Mouse (Mus musculus) bone marrow macrophage, adult 2 months (primary cell): ENCODE data around the gene Alyref. TPM values are rescaled to one million over a fixed set of nuclear protein-coding genes. Genes with fewer than 3 reads are reported as not detected.
A peak's percentile ranks its signal among the peaks of the same experiment; 100 is the strongest.

Experiments used
- H3K27ac ChIP-seq: 2 replicates; pipeline ENCODE4 v1.5.1; 2012; ENCODE audit warnings: low read depth, low read length; ENCODE audit not compliant: insufficient read depth
- H3K4me1 ChIP-seq: 2 replicates; pipeline ENCODE4 v1.6.1; 2012; ENCODE audit warnings: low read length; ENCODE audit not compliant: control insufficient read depth, insufficient read depth
- H3K4me3 ChIP-seq: 2 replicates; pipeline ENCODE4 v1.5.1; 2012; ENCODE audit warnings: mild to moderate bottlenecking, low read length, moderate library complexity; ENCODE audit not compliant: insufficient read depth
- CTCF ChIP-seq: IDR thresholded peaks from 2 replicates; pipeline ENCODE4 v1.5.1; 2012; ENCODE audit warnings: low read depth, mild to moderate bottlenecking, low read length, moderate library complexity
- POLR2A ChIP-seq: IDR thresholded peaks from 2 replicates; pipeline ENCODE4 v1.6.1; 2012; ENCODE audit warnings: mild to moderate bottlenecking, low read depth, low read length, borderline replicate concordance
- polyA plus RNA-seq: library from polyadenylated mRNA; stranded (reverse); fragments of >200 nt; gene quantifications from 2 replicates; pipeline ENCODE4 v1.2.4, GENCODE M21; 2012; ENCODE audit not compliant: missing spikeins, insufficient read depth, insufficient read length

Gene Alyref
- polyA plus RNA-seq, 1 experiment = 97.5 TPM

DNA sequence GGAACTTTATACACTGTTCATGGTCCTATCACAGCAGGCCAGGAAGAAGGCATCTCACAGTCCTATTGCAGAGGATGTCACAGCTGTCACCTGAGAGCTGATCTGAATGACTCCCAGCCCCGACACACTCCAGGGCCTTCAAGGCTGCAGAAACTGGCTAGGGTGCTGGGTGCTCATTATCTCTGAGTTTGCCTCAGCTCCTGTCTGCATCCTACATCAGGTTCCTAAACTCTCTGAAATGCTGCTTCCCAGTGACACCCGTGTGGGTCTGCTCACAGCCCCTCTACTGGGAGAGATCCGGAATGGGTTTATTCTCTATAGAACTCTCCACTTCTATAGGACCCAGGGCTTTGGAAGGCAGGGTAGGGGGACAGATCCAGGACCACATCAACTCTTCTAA, 50.0 kb downstream of the Alyref start:
- H3K4me1 ChIP-seq = peaks cover 20% of the 10 kb centered on the region
- H3K4me3 ChIP-seq = peak overlapping the region; percentile 75
- H3K27ac ChIP-seq = peak overlapping the region; percentile 80
- TF ChIP-seq CTCF = no peak
- TF ChIP-seq POLR2A = no peak

DNA sequence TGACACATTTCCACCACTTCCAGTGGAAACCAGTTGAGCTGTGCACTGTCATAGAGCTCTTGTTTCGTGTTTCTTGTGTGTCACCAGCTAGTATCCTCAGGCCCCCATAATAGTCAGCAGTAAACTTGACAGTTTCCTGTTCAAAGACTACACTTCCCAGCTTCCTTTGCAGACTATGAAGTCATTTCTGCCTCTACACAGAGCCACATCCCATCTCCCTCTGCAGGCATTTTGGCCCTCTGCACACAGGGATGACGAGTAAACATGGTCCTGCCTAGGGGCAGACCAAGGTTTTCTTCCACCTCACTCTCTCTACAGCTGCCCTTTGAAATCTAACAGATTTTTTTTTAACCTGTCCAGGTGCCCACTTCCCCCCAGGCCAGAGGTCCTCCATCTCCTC, 50.7 kb downstream of the Alyref start:
- Histone ChIP-seq H3K27ac (no peak overlapping the region), H3K4me3 (no peak overlapping the region), H3K4me1 (peaks cover 20% of the 10 kb centered on the region)
- TF ChIP-seq POLR2A (no peak), CTCF (no peak)

DNA sequence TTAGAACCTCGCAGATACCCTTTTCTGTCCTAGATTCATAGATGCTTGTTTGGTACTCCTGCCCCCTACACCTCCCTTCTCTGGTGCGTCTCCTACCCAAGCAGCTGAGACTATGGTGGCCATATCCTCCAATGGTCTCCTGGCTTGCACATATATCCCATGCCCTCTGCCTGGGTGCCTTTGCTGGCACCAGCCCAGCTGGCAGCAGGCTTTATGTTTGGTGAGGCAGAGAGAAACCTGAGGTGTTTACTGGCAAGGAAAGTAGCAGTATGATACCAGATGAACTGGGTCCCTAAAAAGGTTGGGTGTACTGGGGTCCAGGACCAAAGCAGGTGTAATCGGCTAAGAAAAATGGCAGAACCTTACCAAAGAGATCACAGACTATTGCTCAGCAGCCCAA, 52.2 kb downstream of the Alyref start:
- Histone ChIP-seq H3K4me1 (peaks cover 20% of the 10 kb centered on the region), H3K27ac (no peak overlapping the region), H3K4me3 (no peak overlapping the region)
- no peak for TF ChIP-seq POLR2A

DNA sequence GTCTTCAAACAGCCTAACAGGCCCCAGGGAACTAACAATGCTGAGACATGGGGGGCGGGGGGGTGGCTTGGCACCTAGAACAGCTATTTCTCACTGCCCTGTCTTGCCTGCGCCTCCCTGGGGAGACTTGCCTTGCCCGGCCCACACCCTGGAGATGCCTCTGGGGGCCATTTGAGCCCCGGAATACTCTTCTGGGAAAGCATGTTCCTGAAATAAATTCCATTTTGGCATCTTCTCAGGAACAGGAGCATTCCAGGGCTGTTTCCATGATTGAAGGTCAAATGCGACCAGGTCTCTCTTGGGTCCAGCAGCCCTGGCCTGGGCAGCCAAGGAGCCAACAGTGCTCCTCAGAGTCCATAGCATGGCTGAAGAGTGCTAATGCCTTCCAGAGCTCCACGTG, 55.8 kb downstream of the Alyref start:
- no peak for TF ChIP-seq POLR2A
- TF ChIP-seq CTCF = no peak
- Histone ChIP-seq H3K27ac (no peak overlapping the region), H3K4me3 (no peak overlapping the region), H3K4me1 (peaks cover 16% of the 10 kb centered on the region)

Other genes starting within 250 kb of the Alyref start
- gene Actg1, start 249.8 kb downstream of the Alyref start, polyA plus RNA-seq = 2,086 and 2,131 TPM in 2 replicates
- gene Fscn2, start 236.8 kb downstream of the Alyref start, polyA plus RNA-seq = not detected in 2 replicates
- 10.4 and 13.1 TPM in 2 replicates for gene Faap100, start 219.6 kb downstream of the Alyref start, polyA plus RNA-seq
- 45.6 and 46.6 TPM in 2 replicates for gene Nploc4, start 160.7 kb downstream of the Alyref start, polyA plus RNA-seq
- 0.32 TPM in 1 of 2 replicates, not detected in the other for gene Tspan10, start 155.7 kb downstream of the Alyref start, polyA plus RNA-seq
- gene Pde6g, start 144.9 kb downstream of the Alyref start, polyA plus RNA-seq = 0.49 and 0.62 TPM in 2 replicates
- gene Oxld1, start 140.3 kb downstream of the Alyref start, polyA plus RNA-seq = 11.4 and 15.4 TPM in 2 replicates
- 9.9 and 16.6 TPM in 2 replicates for gene Ccdc137, start 140.2 kb downstream of the Alyref start, polyA plus RNA-seq
- gene Arl16, start 130.8 kb downstream of the Alyref start, polyA plus RNA-seq = 13.0 and 13.6 TPM in 2 replicates
- gene Mrpl12, start 113.8 kb downstream of the Alyref start, polyA plus RNA-seq = 43.3 and 46.7 TPM in 2 replicates
- 62.9 and 65.6 TPM in 2 replicates for gene Slc25a10, start 106.5 kb downstream of the Alyref start, polyA plus RNA-seq
- not detected in 2 replicates for gene Gcgr, start 67.7 kb downstream of the Alyref start, polyA plus RNA-seq
- gene Mcrip1, start 48.6 kb downstream of the Alyref start, polyA plus RNA-seq = 63.5 and 64.0 TPM in 2 replicates
- not detected in 2 replicates for gene Ppp1r27, start 47.2 kb downstream of the Alyref start, polyA plus RNA-seq
- 292 and 334 TPM in 2 replicates for gene P4hb, start 25.1 kb downstream of the Alyref start, polyA plus RNA-seq
- 628 and 760 TPM in 2 replicates for gene Arhgdia, start 16.7 kb downstream of the Alyref start, polyA plus RNA-seq
- 127 and 128 TPM in 2 replicates for gene Anapc11, start 56 bp upstream of the Alyref start, polyA plus RNA-seq
- gene Npb, start 10.1 kb upstream of the Alyref start, polyA plus RNA-seq = 1.4 TPM in 1 of 2 replicates, not detected in the other
- gene Pcyt2, start 19.6 kb upstream of the Alyref start, polyA plus RNA-seq = 52.4 and 64.5 TPM in 2 replicates
- 78.5 and 91.5 TPM in 2 replicates for gene Sirt7, start 26.9 kb upstream of the Alyref start, polyA plus RNA-seq
- 76.0 and 77.5 TPM in 2 replicates for gene Mafg, start 35.2 kb upstream of the Alyref start, polyA plus RNA-seq
- 0.61 and 0.78 TPM in 2 replicates for gene Pycr1, start 45.4 kb upstream of the Alyref start, polyA plus RNA-seq
- not detected in 2 replicates for gene Myadml2, start 49.8 kb upstream of the Alyref start, polyA plus RNA-seq
- gene Notum, start 62.8 kb upstream of the Alyref start, polyA plus RNA-seq = not detected in 2 replicates
- gene Aspscr1, start 74.6 kb upstream of the Alyref start, polyA plus RNA-seq = 42.8 and 50.5 TPM in 2 replicates
- 109 and 110 TPM in 2 replicates for gene Cenpx, start 115.4 kb upstream of the Alyref start, polyA plus RNA-seq
- gene Lrrc45, start 115.6 kb upstream of the Alyref start, polyA plus RNA-seq = 34.3 and 46.1 TPM in 2 replicates
- gene Rac3, start 123.1 kb upstream of the Alyref start, polyA plus RNA-seq = 14.3 and 18.1 TPM in 2 replicates
- gene Dcxr, start 128.9 kb upstream of the Alyref start, polyA plus RNA-seq = 65.0 and 65.6 TPM in 2 replicates
- 57.0 and 81.4 TPM in 2 replicates for gene Cbr2, start 133.7 kb upstream of the Alyref start, polyA plus RNA-seq
- gene Hmga1b, start 164.4 kb upstream of the Alyref start, polyA plus RNA-seq = 13.2 and 32.4 TPM in 2 replicates
- 18.3 and 22.6 TPM in 2 replicates for gene Rfng, start 185.8 kb upstream of the Alyref start, polyA plus RNA-seq
- 34.7 and 41.1 TPM in 2 replicates for gene Gps1, start 185.9 kb upstream of the Alyref start, polyA plus RNA-seq
- 22.7 and 28.5 TPM in 2 replicates for gene Dus1l, start 198.0 kb upstream of the Alyref start, polyA plus RNA-seq
- gene Fasn, start 226.2 kb upstream of the Alyref start, polyA plus RNA-seq = 6.9 and 8.1 TPM in 2 replicates